Mouse (Mus musculus) fibroblast of lung, adult 2 months (primary cell): ENCODE results near the gene Polr2e.

Experiments used
- DNase-seq: peaks from one replicate; pipeline ENCODE4 v3.0.0-alpha.2; 2011; ENCODE audit warnings: low read depth

Gene Polr2e

DNA sequence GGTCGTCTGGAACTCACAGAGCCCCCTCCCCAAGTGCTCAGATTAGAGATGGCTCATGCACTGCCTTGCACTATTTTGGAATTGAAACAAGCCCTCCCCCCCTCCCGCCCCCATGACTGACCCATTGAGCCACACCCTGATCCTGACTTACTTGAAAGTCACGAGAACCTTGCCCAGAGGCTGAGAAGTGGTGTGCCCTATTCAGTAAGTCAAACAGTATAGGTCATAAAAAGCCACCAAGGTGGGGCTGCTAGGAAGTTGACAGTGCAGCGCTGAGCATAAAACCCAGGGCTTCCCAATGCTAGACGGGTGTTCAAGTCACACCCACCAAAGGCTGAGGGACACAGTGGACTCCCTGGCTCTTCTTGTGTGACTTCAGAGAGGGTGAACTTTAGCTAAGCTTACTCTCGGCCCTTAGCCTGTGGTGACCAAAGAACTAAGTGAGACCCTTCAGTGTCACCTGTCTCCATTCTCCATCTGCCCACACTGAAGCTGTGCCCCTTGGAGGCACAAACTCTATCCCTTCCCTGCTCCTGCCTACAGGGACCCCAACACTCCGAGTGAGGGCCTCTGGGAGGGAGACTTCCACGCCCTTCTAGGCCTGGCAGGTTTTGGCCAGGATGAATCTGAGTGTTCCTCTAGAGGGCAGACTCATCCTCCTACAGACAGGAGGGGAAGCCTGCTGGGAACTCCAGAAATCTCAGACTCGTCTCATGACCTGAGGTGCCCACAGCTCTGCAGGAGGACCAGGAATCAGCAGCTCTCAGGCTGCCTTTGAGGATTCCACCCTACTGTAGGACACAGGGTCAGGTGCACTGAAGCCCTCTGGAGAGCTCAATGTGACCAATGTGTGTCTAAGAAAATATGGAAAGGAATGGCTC is 5.8 kb downstream of the Polr2e start:
- DNase-seq: no peak

- no peak for DNase-seq
Measured at GRCm38 (mm10) chr10:80032799-80033480, 6.7 kb downstream of the Polr2e start.

GRCm38 (mm10) chr10:80030736-80031135 is 8.9 kb downstream of the Polr2e start:
- no peak for DNase-seq

DNA sequence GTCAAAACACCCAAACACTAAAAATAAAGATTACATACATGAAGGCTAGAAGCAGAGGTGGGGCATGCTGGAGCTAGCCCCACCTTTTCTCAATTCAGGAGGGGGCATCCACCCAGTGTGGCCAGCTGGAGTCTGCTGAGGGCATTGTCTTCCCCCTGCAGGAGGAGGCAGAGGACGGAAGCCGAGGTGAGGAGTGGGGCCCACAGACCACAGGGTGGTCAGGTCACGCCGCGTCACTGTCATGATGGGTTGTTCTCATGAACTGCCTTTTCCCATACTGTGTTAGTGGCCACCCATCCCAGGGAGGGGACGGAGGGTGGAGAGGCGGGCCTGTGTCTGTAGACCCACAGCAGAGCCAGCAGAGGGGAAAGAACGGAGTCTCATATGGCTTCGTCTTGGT is 9.4 kb downstream of the Polr2e start:
- DNase-seq: no peak

DNA sequence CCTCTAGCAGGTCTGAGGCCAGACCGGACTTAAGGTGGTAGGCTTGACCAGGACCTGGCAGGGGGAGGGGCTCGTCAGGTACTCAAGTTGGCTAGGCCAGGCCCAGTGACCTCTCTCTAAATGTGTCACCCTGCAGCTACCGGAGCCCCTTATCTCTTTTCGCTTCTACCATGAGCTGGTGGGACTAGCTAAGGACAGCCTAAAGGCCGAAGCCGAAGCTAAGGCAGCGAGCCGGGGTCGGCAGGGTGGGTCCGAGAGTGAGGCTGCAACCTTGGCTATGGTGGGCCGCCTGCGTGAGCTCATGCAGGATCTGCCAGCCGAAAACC is 11.1 kb downstream of the Polr2e start:
- DNase-seq: no peak

DNA sequence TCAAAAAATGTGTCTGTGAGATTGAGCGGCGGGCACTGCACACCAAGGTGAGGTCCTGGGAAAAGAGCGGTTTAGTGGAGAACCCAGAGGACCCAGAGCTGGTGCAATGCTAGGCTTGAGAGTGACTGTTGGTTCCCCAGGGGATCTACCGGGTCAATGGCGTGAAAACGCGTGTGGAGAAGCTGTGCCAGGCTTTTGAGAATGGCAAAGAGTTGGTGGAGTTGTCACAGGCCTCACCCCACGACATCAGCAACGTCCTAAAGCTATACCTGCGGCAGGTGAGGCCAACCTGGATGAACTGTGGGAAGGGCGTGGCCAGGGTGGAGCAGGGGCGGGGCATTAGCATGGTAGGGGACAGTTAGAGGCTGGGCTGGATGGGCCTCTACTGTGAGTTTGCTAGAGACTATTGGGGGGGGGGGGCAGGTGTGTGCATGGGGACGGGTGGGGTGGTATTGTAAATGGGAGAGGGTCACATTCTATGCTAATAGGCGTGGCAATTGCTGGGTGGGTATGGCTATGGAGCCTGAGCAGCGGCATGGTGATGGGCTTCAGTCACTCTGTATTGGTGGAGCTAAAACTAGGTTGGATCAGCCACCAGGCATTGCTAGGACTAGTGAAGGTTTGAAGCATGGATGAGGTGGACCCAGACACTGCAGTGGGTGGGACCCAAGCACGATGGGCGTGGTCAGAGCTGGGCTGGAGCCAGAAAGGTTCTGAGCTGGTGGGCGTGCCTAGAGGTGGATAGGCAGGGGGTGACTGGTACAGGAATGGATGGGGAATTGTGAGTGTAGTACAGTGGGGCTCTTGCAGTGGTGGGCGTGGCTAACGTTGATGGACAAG is 11.7 kb downstream of the Polr2e start:
- no peak for DNase-seq

DNA sequence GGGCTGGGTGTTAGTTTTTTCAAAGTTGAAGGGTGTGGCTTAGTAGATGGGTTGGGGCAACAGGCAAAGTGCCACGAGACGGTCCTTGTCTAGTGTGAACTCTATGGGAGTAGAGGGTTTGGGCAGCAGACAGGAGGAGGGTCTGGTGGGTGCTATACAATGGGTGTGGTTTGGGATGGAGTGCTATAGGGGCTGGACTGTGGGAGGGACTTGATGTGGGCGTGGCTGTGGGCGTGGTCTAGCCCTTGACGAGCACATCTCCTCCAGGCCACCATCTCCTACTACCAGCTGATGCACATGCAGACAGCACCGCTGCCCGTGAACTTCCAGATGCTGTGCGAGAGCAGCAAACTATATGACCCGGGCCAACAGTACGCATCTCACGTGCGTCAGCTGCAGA is 13.7 kb downstream of the Polr2e start:
- no peak for DNase-seq

- DNase-seq: no peak
Measured at GRCm38 (mm10) chr10:80025463-80025862, 14.1 kb downstream of the Polr2e start.

DNA sequence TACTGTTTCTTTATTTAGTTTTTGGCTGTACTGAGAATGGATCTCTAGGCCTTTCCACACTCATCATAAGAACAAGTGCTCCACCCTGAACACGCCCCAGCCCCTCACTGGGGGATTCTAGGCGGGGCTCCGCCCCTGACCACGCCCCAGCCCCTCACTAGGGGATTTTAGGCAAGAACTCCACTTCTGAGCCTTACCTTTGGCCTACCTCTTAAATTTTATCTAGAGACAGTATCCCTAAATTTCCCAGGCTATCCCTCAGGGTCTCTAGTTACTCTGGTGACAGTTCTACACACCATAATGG is 14.6 kb downstream of the Polr2e start:
- no peak for DNase-seq

DNA sequence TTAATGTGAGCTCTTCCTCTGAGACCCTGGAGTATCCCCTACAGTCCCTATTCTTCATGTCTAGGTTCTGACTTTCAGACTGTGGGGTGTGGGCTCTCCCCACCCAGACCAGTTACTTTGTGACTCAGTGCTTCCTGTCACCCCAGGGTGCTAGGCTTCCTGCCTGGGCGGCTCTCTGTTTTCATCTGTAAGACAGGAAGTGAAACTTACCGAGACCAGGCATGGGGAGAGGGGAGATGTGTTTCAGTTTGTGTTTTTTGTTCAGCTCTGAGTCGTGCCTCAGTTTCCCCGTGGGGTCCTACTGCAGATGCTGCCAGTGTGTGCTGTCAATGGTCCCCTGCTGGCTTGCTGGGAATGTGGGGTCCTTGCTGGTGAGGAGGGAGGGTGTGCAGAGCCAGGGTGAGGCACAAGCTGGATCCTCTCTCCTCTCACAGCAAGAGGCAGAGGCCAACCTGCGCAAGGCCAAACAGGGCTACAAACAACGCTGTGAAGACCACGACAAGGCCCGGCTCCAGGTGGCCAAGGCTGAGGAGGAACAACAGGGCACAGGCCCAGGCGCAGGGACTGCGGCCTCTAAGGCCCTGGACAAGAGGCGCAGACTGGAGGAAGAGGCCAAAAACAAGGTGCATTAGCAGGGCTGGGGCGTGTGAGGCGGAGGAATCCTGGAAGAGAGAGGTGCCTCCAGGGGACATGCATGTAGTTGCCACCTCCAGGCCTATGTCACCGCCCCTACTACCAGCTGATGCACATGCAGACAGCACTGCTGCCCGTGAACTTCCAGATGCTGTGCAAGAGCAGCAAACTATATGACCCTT is 15.2 kb downstream of the Polr2e start:
- no peak for DNase-seq

GRCm38 (mm10) chr10:80023758-80024157 is 15.8 kb downstream of the Polr2e start:
- DNase-seq: no peak

GRCm38 (mm10) chr10:80022806-80023205 is 16.8 kb downstream of the Polr2e start:
- no peak for DNase-seq

GRCm38 (mm10) chr10:80022164-80022563 is 17.4 kb downstream of the Polr2e start:
- DNase-seq: no peak

DNA sequence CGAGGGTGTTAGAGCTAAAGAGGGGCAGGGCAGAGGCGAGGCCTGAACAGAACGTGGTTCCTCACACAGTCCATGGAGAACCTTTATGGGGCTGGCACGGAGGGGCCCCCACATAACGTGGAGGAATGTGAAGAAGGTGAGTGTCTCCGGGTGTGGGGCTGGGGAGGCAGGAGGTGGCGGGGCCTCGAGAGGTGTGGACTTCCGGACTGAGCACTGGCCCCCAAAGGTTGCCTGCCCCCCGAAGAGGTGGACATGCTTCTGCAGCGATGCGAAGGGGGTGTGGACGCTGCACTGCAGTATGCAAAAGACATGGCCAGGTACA is 18.3 kb downstream of the Polr2e start:
- DNase-seq: no peak

DNA sequence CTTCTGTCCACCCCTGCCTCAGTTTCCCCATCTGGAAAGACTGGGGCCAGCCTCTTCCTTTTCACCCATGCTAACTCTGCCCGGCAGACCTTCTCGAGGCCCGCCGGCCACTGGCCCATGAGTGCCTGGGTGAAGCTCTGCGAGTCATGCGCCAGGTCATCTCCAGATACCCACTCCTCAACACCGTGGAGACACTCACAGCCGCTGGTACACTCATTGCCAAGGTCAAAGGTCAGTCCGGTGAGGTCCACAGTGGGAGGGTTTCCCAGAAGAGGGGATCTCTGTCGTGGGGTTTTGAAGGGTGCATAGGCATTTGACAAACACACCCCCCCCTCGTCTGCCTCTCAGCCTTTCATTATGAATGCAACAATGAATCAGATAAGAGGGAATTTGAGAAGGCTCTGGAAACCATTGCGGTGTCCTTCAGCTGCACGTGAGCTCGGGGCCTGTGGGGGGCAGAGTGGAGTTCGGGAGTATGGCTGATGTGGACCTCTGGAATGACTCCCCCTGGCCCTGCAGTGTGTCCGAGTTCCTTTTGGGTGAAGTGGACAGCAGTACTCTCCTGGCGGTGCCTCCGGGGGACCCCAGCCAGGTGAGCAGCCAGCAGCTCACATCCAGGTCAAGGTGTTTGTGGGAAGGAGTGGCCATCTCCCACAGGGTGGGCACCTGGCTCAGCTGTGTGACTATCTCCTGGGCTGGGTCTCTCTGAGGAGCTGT is 18.8 kb downstream of the Polr2e start:
- no peak for DNase-seq

DNA sequence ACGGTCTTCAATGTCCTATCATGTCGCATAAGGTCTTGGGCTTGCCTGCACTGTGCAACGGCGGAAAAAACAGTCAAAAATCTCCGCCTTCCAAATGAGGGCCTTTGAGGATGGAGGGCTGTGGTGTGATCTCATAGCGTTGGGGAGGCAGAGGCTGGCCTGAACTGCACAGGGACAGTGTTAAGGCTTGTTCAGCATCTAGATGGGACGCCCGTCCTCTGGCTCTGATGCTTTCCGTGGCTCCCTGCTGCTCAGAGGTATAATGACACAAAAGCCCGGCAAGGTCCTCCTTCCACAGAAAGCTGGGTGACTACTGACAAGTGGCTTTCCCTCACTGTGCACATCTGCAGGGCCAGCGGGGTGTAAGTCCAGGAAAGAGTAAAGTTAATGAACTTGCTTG is 19.4 kb downstream of the Polr2e start:
- DNase-seq: no peak

GRCm38 (mm10) chr10:80019471-80020131 is 20.0 kb downstream of the Polr2e start:
- DNase-seq: no peak

DNA sequence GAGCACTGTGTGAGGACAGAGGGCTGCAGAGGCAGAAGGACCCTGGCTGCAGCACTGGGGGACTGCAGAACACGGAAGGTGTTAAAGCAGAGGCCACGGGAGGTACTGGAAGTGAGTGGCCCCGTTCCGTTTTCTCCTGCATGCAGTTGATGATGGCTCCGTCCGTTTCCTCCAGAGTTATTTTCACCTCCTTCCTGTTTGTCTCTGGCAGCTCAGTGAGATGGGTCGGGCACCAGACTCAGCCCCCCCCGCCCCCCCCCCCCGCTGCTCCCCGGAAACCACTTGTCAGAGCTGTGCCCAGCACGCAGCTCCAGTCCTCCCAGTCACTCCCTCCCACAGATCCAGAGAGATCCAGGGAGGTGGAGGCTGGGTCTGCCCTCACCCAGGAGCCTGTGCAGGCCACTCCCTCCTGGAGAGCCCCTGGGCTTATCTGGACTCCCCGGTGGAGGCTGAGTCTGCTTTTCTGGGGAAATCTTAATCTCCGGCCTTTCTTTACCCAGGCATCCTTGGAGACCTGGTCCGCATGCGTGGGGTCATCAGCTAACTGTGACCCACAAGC is 20.8 kb downstream of the Polr2e start:
- DNase-seq: no peak

DNA sequence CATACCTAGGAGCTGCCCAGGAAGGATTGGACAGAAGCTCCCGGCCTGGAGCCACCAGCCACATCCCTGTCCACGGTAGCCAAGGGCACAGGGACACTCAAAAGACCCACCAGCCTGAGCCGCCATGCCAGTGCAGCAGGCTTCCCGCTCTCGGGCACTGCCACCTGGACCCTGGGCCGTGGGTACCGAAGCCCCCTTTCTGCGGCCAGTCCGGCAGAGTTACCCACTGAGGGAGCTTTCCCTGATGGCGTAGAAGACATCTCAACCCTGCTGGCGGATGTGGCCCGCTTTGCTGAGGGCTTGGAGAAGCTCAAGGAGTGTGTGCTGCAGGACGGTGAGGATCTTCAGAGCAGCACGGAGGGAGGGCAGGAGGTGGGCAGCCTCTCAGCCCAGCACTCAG is 21.8 kb downstream of the Polr2e start:
- no peak for DNase-seq

DNA sequence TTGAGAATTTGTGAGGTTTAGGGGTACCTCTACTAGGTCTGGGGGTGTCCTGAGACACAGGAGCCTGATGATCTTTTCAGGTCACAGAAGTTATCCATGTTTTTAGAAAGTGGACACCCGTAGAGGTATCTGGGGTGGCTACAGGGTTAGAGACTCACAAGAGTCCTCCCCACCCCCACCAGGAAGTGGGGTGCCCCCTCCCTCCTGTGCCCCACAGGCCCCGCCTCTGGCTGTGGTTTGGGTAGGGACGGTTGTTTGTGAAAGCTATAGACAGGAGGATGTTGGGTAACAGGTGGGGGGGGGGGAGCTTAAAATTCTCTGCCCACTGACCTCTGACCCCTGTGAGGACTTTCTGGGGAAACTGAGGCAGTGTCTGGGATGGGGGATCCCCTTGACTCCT is 22.2 kb downstream of the Polr2e start:
- no peak for DNase-seq

- no peak for DNase-seq
Measured at GRCm38 (mm10) chr10:80016931-80017330, 22.7 kb downstream of the Polr2e start.
